Mouse (Mus musculus) cerebral cortex, adult 2 months (tissue): Measurements from ENCODE around the gene Prkn.

ENCODE experiments used
- WGBS: fragments of 180-500 bp; shearing (Covaris S2); methylation state at CpG from one replicate; pipeline ENCODE4 v1.1.7; 2018; 5-methylcytosine and 5-hydroxymethylcytosine counted together

Gene Prkn

DNA sequence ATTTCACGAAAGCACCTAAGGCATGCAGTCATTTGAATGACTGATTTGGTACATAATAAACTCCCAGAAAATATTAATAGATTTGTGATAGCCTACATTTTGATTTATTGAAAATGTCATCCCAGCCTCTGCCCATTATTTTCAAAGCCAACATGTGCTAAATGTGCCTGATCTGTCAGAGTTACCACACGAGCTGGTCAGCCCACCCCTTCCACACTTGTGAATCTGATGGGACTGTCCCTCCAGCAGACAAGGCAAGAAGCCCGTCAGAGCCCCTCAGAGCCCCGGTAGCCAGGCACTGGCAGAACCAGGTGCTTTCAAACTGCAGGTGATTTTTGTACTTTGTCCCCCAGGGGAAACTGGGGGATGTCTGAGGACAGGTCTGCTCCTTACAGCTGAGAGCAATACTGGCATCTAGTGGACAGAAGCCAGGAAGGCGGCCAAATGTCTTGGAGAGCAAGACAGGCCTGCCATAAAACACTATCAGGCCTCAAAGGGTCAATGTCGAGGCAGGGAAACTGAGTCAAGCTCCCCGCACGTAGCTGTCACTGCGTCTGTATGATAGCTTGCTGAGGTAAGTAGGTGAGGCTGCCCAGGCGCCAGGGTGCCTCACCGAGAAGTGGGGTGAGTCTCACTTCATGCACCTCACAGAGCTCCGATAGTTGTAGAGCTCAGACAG is 1078.1 kb downstream of the Prkn start:
- WGBS: 61% methylated on average over 12 of the region's 12 CpGs

DNA sequence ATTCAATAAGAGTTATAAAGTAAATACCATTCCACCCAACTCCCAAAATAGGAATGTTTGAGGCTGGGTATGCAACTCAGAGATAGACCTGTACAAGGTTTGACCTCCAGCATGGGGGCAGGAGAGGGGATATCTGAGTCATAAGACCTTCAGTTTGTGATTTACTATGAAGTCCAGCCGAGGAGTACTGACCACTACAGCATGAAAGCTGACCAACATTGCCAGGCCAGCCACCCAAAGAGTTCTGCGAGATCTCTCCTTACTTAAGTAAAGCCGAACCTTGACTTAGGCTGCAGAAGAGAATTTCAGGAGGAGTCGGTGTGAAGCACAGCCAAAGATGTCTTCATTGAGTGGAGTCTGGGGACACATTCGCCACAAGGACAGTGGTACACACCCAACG is 1079.4 kb downstream of the Prkn start:
- 94% methylated on average over 6 of the region's 6 CpGs for WGBS

DNA sequence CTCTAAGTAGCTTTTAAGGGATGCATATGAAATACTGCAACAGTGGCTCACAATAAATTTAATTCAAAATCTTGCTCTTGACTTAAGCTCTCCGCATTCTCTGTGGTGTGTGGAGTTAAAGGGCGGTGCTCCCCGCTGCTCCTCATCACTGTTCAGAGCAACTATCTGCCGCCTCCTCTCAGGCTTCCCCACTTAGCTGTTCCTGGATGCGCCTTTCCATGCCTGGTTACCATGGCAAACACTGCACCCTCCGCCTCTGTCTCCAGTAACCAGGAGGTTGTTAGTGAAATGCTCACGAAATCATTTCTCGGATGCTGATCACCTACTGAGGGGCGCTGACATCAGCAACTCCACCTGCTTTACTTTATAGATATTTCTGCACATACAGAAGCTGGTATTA is 1080.8 kb downstream of the Prkn start:
- WGBS: 43% methylated on average over 9 of the region's 9 CpGs

DNA sequence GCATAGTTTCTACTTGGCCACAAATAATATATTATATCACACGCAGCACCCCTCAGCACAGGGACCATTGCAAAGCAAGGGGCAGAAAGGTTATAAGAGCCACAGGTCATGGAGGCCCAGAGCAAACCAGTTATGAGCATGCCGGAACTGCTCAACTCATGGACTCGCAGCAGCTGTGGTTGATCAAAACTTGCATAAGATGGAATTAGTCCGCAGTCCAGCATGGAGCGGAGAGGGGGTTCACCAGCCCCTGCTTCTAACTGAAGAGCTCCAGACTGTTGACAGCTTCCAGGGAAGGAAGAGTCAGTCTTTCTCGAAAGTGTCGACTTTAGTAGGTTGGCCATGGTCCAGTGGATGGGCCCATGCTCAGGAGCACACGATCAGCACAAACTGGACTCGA is 1083.8 kb downstream of the Prkn start:
- WGBS: 96% methylated on average over 9 of the region's 9 CpGs

DNA sequence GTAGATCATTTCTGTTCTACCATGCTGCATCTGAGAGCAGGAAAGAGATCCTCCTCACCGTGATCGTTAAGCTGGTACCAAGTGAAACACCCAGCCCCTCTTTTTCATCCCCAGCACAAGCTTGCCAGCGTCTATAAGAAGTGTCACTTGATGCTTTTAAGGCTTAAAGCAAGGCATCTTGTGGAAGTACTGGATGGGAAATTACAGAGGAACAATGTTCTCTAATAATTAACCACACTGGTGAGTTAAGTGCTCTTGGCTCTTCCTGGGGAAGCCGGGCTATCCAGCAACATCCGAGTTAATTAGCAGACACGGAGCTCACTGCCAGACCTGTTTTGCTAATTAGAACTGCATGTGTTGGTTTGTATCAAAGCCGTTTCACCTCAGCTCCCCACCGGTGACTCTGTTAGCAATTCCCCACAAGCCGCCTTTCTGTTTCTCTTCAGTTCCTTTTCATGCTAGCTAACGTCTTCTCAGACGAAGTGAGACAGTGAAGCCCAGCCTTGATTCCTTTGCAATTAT is 1086.7 kb downstream of the Prkn start:
- WGBS: 53% methylated on average over 11 of the region's 11 CpGs

DNA sequence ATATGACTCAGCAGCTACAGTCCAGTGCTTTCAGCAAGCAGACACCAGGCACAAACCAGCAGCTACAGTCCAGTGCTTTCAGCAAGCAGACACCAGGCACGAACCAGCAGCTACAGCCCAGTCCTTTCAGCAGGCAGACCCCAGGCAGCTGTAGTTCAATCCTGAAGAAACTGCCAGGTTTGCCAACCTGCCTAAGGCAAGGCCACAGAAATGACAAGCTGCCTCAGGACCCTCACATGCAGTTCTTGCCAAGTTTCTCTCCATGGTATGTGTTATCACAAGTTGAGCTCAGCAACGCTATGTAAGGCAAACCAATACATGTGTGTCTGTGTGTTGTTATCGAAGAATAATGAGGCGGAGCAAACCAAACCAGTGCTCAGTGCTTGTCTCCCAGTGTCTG is 1091.5 kb downstream of the Prkn start:
- WGBS: 94% methylated on average over 4 of the region's 4 CpGs

DNA sequence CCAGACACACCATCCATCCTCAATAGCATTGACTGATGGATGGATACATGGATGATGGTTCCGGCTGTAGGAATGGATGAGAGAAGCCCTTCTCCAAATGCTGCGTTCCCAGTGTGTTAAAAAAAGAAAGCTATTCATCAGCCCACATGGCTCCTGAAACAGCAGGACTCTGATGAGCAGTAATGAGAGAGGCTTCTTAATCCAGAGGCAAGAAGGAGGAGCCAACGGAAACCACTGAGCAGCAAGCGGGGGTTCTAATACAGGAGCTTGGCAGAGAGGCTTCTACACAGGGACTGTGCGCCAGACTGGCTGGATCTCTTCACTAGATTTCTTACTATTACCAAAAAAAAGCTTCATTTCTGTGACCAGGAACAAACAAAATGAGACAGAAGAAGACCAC is 1093.6 kb downstream of the Prkn start:
- WGBS: 31% methylated on average over 5 of the region's 5 CpGs

DNA sequence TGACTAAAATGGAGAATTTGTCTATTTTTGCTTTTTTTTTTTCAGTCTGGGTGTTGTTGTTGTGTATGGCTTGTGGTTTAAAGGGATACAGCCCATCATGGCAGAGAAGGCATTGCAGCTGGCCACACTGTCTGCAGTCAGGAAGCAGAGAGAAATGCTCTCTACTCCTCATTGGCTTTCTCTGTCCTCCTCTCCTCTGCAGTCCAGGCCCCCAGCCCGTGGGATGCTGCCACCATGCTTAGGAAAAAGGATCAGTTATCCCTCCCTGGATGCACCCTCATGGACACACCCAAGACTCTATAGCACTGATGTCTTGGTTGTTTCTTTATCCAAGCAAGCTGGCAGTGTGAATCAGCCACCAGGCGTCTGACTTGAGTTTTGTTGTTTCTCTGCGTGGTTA is 1107.3 kb downstream of the Prkn start:
- 85% methylated on average over 3 of the region's 3 CpGs for WGBS

DNA sequence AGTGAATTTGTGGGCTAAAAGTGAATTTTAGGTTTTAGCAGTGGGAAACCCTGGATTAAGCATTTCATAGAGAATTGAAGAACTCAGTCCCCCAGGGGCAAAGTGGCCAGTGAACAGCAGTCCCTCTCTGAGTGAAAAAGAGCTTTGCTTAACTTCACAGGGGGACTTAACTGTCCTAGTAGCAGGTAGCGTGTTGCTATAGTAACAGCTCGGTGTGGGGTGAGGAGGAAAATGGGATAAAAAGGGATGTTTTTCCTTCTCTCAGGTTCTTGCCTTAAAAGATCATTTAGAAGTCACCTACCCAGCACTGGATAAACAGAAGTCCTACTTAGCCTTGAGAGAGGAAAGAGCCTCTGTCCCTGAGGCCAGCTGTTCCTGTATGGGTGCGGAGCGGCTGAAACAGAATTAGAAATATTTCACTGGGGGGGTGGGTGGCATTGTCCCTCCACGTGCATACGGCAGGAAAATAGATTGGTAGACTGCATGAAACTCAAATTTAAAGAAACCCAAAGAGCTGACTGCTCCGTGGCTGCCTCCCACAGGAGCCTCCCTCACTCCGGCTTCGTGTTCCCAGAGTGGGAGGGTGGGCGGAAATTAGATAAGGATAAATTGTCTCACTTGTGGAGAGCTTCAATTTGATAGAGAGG is 1109.5 kb downstream of the Prkn start:
- WGBS: 42% methylated on average over 10 of the region's 10 CpGs

DNA sequence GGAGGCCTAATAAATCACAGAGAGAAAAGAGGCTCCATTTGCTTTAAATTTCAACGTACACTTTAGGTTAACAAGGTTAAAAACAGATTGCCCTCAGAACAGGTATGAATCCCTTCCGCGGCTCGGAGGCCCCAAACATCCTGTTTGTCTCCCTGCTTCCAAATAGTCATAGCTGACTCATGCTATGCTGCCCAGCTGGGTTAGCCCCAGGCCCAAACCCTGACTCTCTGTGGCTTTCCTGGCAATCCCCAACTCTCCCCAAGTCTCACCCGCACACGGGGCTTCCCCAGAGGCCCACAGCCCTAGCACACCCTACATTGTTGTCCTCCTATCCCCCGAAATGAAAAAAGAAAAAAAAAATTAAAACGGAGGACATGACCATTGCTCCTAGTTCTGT is 1110.0 kb downstream of the Prkn start:
- 62% methylated on average over 8 of the region's 8 CpGs for WGBS

DNA sequence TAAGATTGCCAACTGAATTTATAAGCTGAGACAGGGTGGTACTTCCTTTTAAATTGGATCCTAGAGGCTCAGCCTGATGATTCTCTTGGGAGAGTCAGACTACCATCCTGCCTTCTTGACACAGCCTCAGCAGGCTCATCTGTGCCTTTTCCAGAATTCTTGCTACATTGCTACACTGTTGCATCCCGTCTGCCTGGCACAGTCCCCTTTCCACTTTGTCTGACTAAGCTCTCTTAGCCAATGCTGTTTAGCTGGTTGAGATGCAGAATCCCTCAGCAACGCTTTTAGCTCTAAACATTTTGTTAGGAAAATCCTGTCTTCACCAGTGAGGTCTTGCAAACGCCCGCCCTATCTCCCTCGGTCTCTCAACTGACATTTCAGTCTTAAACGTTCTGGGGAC is 1115.1 kb downstream of the Prkn start:
- WGBS: 53% methylated on average over 6 of the region's 6 CpGs

DNA sequence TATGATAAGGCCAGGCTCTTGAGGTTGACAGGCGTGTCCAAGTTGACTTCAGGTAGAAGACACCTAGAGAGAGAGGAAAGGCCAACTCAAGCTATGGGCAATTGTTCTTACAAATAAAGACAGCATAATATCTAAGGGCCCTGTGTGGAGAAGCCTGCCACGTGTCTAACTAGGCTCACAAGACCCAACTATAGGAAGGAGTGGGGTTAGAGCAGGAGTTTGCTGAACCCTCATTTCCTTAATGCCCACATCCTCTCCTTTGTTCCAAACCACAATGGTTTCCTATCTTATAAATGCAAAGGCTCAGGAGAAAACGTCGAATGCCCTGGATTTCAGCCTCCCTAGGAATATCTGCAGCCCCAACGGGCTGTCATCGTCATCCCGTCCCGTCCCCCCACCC is 1120.3 kb downstream of the Prkn start:
- WGBS: 87% methylated on average over 8 of the region's 8 CpGs

DNA sequence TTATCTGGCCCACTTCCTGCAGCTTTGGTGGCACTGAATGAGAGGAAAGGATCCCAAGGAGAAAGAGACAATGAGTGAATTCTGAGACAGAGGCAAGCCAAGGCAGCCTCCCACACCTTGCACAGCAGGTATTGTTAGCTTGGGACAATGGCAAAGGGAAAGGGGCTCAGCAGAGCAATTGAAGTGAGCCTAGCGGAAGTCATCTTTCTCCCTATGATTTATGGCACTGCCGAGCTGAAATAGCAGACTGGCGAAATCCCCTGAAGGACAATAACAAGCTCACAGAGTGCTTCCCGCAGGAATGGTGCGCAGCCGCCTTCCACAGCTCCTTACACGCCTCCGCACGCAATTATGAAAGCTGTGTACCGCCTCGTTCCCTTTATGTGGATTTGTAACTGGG is 1122.6 kb downstream of the Prkn start:
- WGBS: 32% methylated on average over 11 of the region's 11 CpGs

DNA sequence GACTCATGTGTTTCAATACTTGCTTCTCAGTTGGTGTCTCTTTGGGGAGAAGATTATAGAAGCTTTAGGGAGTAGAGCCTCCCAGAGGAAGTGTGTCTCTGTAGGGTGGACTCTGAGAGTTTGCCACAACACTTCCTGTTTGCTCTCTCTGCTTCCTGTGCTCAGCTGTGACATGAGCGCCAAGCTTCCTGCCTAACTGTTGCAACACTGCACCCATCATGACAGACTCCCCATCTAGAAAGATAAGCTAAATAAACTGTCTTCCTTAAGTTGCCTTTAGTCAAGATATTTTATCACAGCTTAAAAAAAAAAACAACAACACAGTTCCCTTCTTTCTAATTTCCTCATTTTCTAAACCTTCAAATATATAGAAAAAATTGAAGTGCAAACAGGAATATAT is 1130.0 kb downstream of the Prkn start:
- 67% methylated on average over 1 of the region's 1 CpGs for WGBS

DNA sequence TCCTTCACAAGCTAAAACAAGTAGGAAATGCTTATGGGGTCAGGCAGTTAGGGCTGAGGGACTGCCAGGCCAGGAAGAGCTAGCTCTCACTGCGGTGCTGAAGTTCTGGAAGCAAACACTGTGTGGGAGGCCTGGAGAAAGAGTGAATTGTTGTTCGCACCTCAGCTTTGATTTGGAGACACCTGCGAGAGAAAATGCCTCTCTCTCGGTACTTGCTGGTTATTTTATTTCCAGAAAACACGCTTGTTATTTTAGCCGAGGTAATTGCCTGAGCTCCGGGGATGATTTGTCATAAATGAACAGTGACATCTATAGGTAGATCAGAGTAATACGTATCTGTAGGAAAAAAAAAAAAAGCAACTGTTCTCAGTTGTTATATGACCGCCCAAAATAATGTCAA is 1132.4 kb downstream of the Prkn start:
- WGBS: 3% methylated on average over 9 of the region's 9 CpGs

DNA sequence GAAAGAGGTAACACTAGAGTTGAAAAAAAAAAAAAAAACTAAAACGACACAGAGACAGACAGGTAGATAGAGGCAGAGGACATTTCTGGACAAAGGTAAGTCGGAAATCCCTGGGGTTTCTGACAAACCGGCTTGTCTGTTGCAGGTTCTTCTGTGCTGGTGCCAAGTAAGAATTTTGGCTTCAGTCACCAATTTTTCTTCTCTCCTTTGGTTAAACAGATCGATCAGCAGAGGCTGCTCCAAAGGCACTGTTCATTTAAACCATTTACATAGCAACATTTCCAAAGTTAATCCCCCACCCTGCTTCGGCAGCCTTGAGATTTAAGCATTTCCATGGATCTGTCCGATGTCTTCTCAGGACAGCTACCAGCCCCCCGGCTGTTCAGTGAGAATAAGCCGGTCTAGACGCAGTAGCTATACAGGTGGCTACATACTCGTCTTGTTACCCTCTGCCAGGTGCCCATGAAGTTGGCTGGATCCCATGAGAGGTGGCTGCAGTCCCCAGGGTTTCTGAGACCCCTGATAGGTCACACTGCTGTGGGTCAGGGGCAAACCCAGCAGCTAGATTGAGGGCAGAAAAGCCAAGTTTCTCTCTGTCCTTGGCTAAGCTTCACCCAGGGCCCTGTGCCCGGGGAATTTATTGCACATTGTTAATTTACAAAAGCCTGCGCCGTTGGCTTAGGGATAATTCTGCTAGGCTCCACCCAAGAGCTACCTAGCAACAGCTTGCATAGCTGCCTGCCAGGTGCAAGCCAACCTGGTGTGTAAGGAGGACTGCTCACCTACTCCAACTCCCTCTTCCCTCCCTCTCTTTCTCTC is 1133.0 kb downstream of the Prkn start:
- 37% methylated on average over 13 of the region's 13 CpGs for WGBS

DNA sequence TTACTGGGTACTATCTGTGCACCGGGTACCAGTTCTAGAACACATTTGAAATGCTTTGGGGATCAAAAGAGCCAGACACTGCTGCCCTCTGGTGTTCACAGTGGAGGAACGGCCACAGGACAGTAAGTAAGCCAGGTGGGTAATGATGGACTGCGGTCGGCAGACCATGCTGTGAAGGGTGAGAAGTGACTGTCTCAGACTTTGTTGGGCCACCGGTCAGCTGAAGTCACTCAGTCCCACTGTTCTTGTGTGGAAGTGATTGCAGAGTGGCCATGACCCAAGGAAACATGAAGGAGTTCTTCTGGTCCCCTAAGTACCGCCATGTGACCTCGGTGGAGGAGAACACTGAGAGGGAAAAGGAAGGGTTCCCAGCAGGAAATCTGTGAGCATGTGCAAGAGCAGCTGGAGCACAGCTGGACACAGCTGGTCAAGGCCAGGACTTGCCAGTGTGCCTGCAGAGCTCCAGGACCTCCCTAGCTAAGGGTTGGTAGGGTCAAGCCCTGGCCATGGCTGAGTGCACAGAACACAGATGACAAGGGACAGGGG is 1135.0 kb downstream of the Prkn start:
- WGBS: 37% methylated on average over 7 of the region's 7 CpGs

DNA sequence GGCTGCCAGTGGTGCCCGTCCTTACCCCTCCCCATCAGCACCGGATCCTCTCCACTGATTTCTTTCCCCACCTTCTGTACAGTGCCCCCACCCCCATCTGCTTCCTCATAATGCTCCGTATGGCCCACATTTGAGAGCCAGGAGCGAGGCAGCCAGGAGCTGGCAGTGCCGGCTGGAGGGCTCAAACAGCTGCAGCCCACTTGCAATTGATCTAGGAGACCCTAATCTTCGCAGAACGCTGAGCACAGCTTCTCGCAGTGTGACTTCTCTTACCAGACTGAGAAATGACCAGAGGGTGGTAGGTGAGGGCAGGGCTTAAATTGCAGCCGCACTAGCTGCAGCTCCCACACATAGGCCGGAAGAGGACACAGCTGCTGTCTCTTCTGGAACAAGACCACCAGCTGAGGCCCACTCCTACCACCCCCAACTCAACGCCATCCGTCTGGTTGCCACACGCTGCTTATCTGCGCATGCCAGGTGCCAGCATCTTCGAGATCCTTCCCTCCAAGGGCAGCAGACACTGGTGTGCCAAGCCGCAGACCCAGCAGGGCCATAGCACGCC is 1138.2 kb downstream of the Prkn start:
- 52% methylated on average over 17 of the region's 17 CpGs for WGBS

DNA sequence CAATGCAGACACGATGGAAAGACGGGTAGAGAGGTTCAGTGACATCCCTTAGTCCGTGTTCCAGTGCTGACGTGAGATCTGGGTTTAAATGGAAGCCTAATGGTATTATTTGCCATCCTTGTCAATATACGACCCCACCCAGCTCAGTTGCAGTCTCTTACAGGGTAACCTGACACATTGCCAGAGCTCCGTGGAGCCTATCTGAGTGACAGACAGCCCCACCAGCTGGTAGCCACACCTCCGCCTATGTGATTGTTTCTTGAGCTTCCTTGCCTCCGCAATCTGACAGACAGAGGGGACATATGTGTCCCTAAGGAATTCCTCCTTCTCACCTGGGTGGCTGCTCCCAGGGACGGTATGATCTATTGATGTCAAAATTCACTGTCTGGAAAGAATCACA is 1141.5 kb downstream of the Prkn start:
- WGBS: 87% methylated on average over 9 of the region's 9 CpGs

DNA sequence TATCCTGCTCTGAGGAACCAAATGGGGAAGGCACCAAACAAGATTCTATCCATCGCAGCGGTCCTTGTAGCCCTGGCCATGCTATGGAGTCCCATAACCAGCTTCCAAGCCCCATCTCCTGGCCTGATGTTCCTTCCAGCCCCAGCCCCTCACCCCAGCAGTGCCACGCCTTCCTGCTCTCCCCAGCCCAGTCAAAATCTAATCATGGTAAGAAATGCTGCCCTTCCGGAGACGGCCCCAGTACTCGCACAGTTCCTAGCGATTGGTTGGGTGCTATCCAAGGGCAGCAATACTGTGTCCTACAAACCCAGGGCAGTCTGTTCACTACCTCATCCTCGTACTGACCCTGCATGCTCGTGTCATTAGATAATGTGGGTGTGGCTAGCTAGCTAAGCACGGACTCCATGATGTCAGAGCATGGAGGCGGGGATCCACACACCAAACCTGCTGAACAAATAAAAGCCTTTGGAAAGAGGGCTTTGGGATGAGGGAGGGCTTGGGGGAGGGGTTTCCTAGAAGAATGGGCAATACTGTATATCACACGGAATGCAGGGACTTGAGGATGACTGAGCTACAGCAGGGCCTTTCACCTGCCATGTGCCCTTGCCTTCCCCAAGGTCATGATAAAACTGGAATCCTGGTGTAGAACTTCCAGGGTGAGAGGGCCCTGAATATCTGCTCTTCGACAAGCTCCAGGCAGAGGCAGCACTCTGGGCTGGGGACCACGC is 1148.1 kb downstream of the Prkn start:
- 70% methylated on average over 14 of the region's 14 CpGs for WGBS

DNA sequence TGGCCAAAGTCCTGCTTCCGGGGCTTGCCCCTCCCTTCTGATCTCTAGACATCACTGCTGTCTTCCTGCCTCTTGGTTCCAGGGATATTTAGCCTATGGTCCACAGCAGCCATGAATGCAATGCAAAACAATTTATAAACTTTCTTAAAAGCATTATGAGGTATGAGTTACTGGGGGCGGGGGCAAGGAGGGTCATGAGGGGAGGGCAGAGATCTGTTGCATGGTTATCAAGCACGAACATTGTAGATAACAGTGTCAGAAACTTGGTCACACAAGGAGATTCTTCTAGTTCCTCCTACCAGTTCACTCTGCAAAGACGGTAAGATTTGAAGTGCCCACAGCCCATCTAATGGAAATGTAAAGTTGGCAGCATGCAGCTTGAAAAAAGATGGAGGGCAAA is 1149.1 kb downstream of the Prkn start:
- 88% methylated on average over 4 of the region's 4 CpGs for WGBS
